Mouse (Mus musculus) embryo, embryonic 10 days (tissue): ENCODE measurements around the gene Sipa1l2.
A peak's percentile ranks its signal among the peaks of the same experiment; 100 is the strongest.

Source experiments
- DNase-seq: peaks from one replicate; pipeline ENCODE4 v3.0.0-alpha.2; 2015; ENCODE audit warnings: low spot score

The Sipa1l2 gene

GRCm38 (mm10) chr8:125465156-125465821 is 104.3 kb downstream of the Sipa1l2 start:
- peak; percentile 59 for DNase-seq

- DNase-seq, result no peak
These were observed 106.7 kb downstream of the Sipa1l2 start for GRCm38 (mm10) chr8:125462901-125463300.

GRCm38 (mm10) chr8:125461504-125461903 is 108.1 kb downstream of the Sipa1l2 start:
- DNase-seq, result no peak

- no peak for DNase-seq
These were observed 109.0 kb downstream of the Sipa1l2 start for GRCm38 (mm10) chr8:125460602-125461001.

- no peak for DNase-seq
These were observed 120.6 kb downstream of the Sipa1l2 start for GRCm38 (mm10) chr8:125449048-125449447.

GRCm38 (mm10) chr8:125447543-125447942 is 122.1 kb downstream of the Sipa1l2 start:
- DNase-seq, result no peak

GRCm38 (mm10) chr8:125446236-125446635 is 123.4 kb downstream of the Sipa1l2 start:
- DNase-seq, result no peak

- DNase-seq, result no peak
These were observed 124.4 kb downstream of the Sipa1l2 start for GRCm38 (mm10) chr8:125445225-125445609.

- no peak for DNase-seq
These were observed 125.0 kb downstream of the Sipa1l2 start for GRCm38 (mm10) chr8:125444457-125445224.

GRCm38 (mm10) chr8:125435320-125436100 is 134.1 kb downstream of the Sipa1l2 start:
- DNase-seq, result no peak

- DNase-seq, result no peak
These were observed 135.5 kb downstream of the Sipa1l2 start for GRCm38 (mm10) chr8:125434151-125434550.

- DNase-seq, result peak; percentile 57
These were observed 138.3 kb downstream of the Sipa1l2 start for GRCm38 (mm10) chr8:125431321-125431720.

- DNase-seq, result no peak
These were observed 138.8 kb downstream of the Sipa1l2 start for GRCm38 (mm10) chr8:125430796-125431195.

GRCm38 (mm10) chr8:125428979-125429690 is 140.5 kb downstream of the Sipa1l2 start:
- DNase-seq, result peak; percentile 44

- no peak for DNase-seq
These were observed 145.7 kb downstream of the Sipa1l2 start for GRCm38 (mm10) chr8:125423861-125424260.

GRCm38 (mm10) chr8:125419202-125419830 is 150.3 kb downstream of the Sipa1l2 start:
- no peak for DNase-seq

- no peak for DNase-seq
These were observed 153.5 kb downstream of the Sipa1l2 start for GRCm38 (mm10) chr8:125416146-125416545.

GRCm38 (mm10) chr8:125414651-125415050 is 155.0 kb downstream of the Sipa1l2 start:
- DNase-seq, result no peak

GRCm38 (mm10) chr8:125413001-125413909 is 156.4 kb downstream of the Sipa1l2 start:
- DNase-seq, result peak; percentile 28

- DNase-seq, result no peak
These were observed 159.0 kb downstream of the Sipa1l2 start for GRCm38 (mm10) chr8:125410646-125411045.
